Mouse (Mus musculus) 416B (cell line): ENCODE measurements at regions not wholly inside any gene's neighbourhood (a gene's known extent, or its start where the extent isn't known, plus 50 kb on each side); places are given as distances from the start of the nearest gene placed in this dataset.

ENCODE experiments used
- DNase-seq: peaks from one replicate; pipeline ENCODE4 v3.0.0; 2011; ENCODE audit warnings: low read depth

DNA sequence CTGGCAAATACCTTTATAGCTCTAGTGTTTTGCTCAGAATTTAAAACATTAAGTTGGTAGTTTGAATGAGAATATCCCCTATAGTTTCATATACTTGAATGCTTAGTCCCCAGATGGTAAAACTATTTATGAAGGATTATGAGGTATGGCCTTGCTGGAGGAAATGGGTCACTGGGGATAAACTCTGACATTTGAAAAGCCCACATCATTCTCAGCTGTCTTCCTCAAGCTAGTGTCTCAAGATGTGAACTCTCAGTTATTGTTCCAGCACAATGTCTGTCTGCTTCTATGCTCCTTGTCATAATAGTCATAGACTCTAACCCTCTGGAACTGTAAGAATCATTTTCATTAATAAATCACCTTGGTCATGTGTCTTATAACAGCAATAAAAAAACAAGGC lies 2004.1 kb upstream of the Gm8797 start:
- DNase-seq: no peak

- DNase-seq: peak; percentile 32
Measured at GRCm38 (mm10) chr3:3751596-3752251, 1998.9 kb upstream of the Gm8797 start.

- DNase-seq: no peak
Measured at GRCm38 (mm10) chr3:3761346-3761745, 1989.3 kb upstream of the Gm8797 start.

DNA sequence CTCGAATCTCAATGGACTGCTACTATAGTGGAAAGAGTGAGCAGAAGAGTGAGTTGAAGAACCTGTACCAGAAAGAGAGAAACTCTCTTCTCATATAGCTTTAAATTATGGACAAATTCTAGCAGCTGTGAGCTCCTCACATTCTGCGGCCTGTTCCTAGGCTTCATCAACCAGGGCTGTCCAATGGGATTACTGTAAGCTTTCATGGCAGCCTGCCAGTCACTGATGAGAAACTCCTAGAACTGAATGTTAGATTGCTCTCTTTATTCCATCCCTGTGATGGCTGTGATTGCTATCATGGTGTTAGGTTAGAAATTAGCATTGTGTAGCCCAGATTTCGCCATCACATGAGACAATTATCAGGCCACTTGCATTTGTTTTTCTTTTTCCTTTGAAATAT lies 1966.4 kb upstream of the Gm8797 start:
- no peak for DNase-seq

GRCm38 (mm10) chr3:3786039-3786438 lies 1964.6 kb upstream of the Gm8797 start:
- peak; percentile 3 for DNase-seq

DNA sequence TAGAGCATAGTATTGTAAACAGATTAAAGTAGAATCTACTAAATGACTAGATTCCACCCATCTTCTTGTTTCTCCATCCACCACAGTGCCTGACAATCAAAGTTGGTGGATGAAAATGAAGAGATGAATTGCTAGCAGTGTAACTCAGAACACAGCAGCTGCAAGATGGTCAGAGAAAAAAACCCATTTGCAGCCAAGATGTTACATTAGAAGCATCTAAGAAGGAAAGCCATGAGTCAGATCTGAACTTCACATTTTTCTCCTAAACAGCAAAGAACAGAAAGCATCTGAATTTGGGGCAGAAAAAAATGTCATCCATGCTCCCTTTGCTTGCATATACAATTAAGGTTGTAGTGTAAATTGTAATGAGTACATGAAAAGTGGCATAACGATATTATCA lies 1942.8 kb upstream of the Gm8797 start:
- no peak for DNase-seq

DNA sequence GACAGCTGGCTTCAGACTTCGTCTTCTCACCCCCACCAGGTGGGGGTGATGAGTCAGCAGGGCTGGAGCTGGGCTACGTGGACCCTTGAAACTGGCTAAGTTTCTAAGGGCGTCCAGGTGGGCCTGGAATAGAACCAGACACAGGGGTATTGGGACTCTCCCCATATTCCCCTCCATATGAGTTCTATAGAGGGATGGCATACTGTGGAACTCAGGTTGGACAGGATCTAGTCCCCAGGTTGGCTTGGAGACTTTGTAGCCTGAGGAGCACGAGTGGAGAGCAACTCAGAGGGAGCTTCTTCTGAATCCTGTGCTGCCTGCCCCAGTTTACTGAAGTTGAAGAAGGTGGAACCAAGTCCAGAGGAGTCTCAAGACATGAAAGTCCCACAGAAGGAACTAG lies 1921.6 kb upstream of the Gm8797 start:
- no peak for DNase-seq

- no peak for DNase-seq
Measured at GRCm38 (mm10) chr3:3831411-3832286, 1919.0 kb upstream of the Gm8797 start.
